Mouse (Mus musculus) bone marrow macrophage, adult 2 months (primary cell): ENCODE results near the gene Nt5dc2. TPM values are rescaled to one million over a fixed set of nuclear protein-coding genes. Genes with fewer than 3 reads are reported as not detected.

Experiments
- H3K27ac ChIP-seq: 2 replicates; pipeline ENCODE4 v1.5.1; 2012; ENCODE audit warnings: low read depth, low read length; ENCODE audit not compliant: insufficient read depth
- H3K4me1 ChIP-seq: 2 replicates; pipeline ENCODE4 v1.6.1; 2012; ENCODE audit warnings: low read length; ENCODE audit not compliant: control insufficient read depth, insufficient read depth
- H3K4me3 ChIP-seq: 2 replicates; pipeline ENCODE4 v1.5.1; 2012; ENCODE audit warnings: mild to moderate bottlenecking, low read length, moderate library complexity; ENCODE audit not compliant: insufficient read depth
- CTCF ChIP-seq: IDR thresholded peaks from 2 replicates; pipeline ENCODE4 v1.5.1; 2012; ENCODE audit warnings: low read depth, mild to moderate bottlenecking, low read length, moderate library complexity
- POLR2A ChIP-seq: IDR thresholded peaks from 2 replicates; pipeline ENCODE4 v1.6.1; 2012; ENCODE audit warnings: mild to moderate bottlenecking, low read depth, low read length, borderline replicate concordance
- polyA plus RNA-seq: library from polyadenylated mRNA; stranded (reverse); fragments of >200 nt; gene quantifications from 2 replicates; pipeline ENCODE4 v1.2.4, GENCODE M21; 2012; ENCODE audit not compliant: missing spikeins, insufficient read depth, insufficient read length

Nt5dc2 gene
- polyA plus RNA-seq, 1 experiment, result 135 TPM

DNA sequence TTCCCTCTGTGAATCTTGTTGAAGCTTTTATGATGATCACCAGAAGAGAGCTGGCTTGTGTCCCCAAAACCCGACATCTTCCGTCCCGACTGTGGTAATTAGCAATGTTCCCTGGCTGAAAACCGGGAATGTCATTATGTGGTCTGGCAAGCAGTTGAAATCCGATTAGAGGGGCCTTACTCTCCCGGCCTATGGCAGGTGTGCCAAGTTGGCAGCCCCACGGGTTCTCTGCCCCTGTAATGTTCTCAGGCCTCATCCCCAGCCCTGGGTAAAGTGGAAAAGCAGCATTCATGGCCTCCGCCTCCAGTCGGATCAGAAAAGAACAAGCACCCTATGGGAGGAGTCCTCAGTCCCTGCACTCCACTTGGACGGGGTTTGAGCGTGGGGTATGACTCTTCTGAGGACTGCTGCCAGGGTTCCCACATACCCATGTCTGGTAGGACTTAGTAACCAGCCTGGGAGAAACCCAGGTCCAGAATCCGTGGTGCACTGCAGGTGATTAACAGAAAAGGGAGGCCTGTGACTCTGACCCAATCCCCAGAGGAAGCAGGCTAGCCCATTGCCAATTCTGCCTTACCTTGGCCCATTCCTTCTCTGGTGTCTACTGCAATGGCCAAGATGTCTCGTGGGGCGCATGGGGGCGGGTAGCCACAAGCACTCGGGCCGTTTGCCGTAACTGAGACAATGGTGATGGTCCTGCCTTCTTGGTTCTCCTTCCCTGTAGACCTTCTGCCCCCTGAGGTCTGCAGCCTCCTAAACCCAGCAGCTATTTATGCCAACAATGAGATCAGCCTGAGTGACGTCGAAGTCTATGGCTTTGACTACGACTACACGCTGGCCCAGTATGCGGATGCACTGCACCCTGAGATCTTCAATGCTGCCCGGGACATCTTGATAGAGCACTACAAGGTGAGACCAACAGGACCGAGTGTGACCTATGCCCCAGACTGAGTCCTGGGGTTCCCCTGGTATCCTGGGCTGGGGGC is 3.5 kb downstream of the Nt5dc2 start:
- no peak for TF ChIP-seq CTCF
- no peak for TF ChIP-seq POLR2A
- Histone ChIP-seq H3K4me3 (no peak overlapping the region), H3K4me1 (peaks cover 14% of the 10 kb centered on the region), H3K27ac (no peak overlapping the region)

DNA sequence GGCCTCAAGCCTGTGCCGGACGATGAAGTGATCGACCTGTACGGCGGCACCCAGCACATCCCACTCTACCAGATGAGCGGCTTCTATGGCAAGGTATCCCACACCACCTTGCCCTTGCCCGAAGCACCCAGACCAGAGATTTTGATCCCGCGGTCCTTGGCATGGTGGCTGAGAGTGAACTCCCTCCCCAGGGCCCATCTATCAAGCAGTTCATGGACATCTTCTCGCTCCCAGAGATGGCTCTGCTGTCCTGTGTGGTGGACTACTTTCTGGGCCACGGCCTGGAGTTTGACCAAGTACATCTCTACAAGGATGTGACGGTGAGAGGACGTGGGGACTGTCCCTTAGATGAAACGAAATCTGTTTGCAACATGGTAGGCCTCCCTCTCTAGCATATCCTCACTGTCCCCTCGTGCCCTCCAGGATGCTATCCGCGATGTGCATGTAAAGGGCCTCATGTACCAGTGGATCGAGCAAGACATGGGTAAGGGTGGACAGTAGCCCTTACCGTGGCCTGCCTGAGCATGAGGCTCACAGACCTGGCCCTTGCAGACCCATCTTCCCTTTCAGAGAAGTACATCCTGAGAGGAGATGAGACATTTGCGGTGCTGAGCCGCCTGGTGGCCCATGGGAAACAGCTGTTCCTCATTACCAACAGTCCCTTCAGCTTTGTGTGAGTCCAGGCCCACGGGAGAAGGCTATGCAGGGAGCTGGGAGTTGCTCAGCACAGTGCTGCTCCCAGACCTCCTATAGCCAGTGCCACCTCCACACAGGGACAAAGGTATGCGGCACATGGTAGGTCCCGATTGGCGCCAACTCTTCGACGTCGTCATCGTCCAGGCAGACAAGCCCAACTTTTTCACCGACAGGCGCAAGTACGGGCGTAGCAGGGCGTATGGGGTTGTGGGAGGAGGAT is 4.9 kb downstream of the Nt5dc2 start:
- Histone ChIP-seq H3K27ac (no peak overlapping the region), H3K4me3 (no peak overlapping the region), H3K4me1 (peaks cover 13% of the 10 kb centered on the region)
- TF ChIP-seq POLR2A (no peak), CTCF (no peak)

DNA sequence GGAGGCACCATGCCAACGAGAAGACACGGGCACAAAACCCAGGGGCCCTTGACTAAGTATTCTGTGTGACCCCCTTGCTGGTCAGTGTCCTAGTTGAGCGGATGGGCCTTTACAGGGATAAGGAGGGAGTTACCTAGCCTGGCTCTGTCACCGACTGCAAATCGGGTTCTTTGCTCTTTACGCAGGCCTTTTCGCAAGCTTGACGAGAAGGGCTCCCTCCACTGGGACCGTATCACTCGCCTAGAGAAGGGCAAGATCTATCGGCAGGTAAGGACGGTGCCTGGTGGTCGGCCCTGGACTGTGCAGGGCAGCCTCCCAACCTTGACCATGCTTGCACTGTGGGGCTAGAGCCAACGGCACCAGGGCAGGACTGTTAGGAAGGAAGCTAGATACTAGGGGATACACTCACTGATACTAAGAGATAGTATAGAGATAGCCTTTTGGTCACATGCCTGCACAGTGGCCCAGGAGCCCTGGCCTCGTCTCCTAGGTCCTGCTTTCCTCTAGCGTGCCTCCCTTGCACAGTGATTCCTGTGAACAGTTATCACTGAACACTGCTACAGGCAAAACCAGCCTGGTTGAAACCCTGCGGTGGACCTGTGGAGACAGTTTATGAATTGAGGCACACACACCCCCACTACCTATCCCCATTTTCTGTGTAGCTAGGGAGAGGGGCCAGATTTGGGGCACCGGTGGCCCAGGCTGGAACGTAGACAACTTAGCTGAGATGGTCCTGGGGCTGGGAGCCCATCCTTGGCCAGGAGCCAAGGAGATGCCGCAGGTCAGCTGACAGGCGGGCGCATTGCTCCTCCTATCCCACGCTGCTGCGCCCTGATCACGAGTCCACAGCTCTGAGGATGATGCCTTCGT is 5.8 kb downstream of the Nt5dc2 start:
- TF ChIP-seq POLR2A (no peak), CTCF (no peak)
- Histone ChIP-seq H3K27ac (no peak overlapping the region), H3K4me1 (peaks cover 13% of the 10 kb centered on the region)

DNA sequence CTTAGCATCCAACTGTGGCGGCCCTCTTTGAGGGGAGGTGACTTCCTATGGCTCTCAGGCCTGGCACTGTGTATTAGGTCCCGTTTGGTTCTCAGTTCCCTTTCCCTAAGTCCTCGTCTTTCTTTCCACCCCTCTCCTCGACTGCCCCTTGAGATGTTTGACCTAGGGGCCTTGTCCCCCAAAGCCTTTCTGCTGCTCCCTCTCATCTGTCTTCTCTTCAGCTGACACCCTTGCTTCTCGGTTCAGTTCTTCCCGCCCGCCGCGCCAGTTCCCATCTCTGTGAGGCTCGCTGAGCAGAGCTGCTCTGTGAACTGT is 6.4 kb downstream of the Nt5dc2 start:
- no peak for TF ChIP-seq CTCF
- TF ChIP-seq POLR2A, result no peak
- Histone ChIP-seq H3K27ac (no peak overlapping the region), H3K4me3 (no peak overlapping the region), H3K4me1 (peaks cover 10% of the 10 kb centered on the region; the same call in 1 of the 2 replicates)

More for the DNA sequence above, 5.8 kb downstream of the Nt5dc2 start:
- H3K4me3 ChIP-seq, result no peak overlapping the region

DNA sequence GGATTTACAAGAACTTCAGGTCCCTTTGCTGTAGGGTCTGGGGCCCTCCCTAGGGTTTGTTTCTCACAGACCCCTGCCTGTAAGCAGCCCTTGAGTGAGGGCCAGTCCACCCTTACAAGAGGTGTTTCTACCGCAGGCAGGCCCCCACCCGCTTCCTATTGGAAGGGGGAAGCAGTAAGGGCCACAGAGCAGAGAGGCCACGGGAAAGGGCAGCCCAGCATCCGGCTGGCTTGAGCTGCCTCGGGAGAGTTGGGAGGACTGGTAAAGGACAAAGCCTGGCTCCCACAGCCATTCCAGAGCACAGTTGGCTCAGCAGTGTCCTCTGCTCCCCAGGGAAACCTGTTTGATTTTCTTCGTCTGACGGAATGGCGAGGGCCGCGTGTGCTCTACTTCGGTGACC is 6.9 kb downstream of the Nt5dc2 start:
- Histone ChIP-seq H3K27ac (no peak overlapping the region), H3K4me3 (no peak overlapping the region), H3K4me1 (peaks cover 5% of the 10 kb centered on the region; the same call in 1 of the 2 replicates)
- no peak for TF ChIP-seq POLR2A
- no peak for TF ChIP-seq CTCF

DNA sequence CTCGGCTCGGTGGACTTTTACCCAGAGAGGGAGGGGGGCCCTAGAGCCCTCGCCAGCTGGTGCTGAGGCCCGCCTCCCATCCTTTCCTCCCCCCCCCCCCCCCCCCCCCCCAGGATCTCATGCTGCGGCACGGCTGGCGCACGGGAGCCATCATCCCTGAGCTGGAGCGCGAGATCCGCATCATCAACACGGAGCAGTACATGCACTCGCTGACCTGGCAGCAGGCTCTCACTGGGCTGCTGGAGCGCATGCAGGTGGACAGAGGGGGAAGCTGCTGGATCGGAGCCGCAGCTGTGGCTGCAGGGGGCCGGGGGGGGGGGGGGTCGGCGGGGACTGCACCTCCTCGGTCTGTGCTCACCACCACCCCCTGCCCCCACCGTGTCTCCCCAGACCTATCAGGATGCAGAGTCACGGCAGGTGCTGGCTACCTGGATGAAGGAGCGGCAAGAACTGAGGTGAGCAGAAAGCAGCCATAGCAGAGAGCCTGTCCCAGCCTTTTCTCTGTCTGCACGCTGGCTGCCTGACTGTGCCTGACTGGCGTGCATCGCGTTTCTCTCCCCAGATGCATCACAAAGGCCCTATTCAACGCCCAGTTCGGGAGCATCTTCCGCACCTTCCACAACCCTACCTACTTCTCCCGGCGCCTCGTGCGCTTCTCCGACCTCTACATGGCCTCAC is 7.5 kb downstream of the Nt5dc2 start:
- TF ChIP-seq CTCF (no peak), POLR2A (no peak)
- Histone ChIP-seq H3K4me1 (no peaks in the 10 kb centered on the region), H3K4me3 (no peak overlapping the region), H3K27ac (no peak overlapping the region)

DNA sequence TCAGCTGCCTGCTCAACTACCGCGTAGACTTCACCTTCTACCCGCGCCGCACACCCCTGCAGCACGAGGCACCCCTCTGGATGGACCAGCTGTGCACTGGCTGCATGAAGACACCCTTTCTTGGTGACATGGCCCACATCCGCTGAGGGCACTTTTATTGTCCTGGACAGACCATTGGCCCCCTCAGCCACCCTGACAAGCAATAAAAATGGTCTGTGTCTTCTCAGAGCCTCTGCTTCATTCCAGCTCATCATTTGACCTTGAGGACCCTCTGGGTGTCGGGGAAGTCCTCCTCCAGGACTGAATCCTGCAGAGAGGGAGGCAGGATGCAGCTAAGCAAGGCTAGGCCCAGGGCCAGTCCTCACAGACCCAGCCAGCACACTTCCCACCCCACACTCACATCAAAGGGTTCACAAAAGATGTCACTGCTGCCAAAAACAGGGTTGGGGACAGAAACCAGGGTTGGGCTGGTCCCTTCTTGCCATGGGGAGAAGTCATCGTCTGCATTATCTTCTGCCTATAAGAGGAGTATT is 8.1 kb downstream of the Nt5dc2 start:
- no peak overlapping the region for H3K4me3 ChIP-seq
- H3K4me1 ChIP-seq, result no peaks in the 10 kb centered on the region
- TF ChIP-seq CTCF (no peak), POLR2A (no peak)
- no peak overlapping the region for H3K27ac ChIP-seq

DNA sequence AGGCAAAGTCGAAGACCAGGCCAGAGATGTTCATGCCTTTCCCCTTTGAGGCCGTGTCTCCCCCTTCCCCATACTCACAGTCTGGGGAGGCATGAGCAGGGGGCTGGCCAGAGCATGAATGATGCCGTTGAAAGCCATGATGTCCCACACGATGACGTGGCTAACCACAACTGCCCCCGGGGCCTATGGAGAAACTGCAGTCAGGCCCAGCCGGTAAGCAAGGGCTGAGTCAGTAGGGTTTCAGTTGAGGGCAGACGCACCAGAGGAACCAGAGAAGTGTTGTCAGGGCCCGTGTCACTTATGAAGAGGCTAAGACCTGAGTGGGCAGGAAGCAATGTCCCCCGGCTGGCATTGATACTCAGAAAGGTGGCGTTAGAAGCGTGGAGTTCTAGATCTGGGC is 8.8 kb downstream of the Nt5dc2 start:
- no peaks in the 10 kb centered on the region for H3K4me1 ChIP-seq
- no peak overlapping the region for H3K27ac ChIP-seq
- TF ChIP-seq CTCF, result no peak
- no peak for TF ChIP-seq POLR2A
- H3K4me3 ChIP-seq, result no peak overlapping the region
